Mouse (Mus musculus) lung, postnatal 0 days (tissue): ENCODE measurements around the gene Fnbp1.

Source experiments
- CTCF ChIP-seq: IDR thresholded peaks from 2 replicates; pipeline ENCODE4 v1.5.1; 2016; ENCODE audit warnings: antibody characterized with exemption, mild to moderate bottlenecking
- EP300 ChIP-seq: IDR thresholded peaks from 2 replicates; pipeline ENCODE4 v1.6.1; 2016; ENCODE audit warnings: antibody characterized with exemption, mild to moderate bottlenecking, control low read depth

DNA sequence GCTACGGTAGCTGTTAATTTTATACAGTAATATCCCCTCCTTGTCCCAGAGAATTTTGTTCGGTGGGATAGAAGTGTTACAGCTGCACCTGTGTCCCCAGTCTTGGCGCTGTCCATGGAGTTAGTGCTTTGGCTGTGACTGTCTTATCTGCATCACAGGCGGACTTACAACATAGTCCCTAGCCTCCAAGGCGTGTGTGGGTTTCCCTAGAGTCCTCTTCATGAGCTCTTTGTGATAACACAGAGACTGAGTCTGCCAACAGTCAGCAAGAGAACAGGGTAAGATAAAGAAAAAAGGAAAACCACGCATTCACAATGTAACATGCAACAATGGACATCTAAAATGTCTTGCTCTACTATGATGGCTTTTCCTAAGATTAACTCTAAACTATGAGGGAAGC, 93.8 kb downstream of the Fnbp1 start:
- TF ChIP-seq CTCF = no peak
- TF ChIP-seq EP300 = no peak
